Mouse (Mus musculus) cortical plate, adult 2 months (tissue): ENCODE measurements around the gene Reg3g. TPM values are rescaled to one million over a fixed set of nuclear protein-coding genes. Genes with fewer than 3 reads are reported as not detected.

Source experiments
- H3K27ac ChIP-seq: fragments of 200-500 bp; 2 replicates; pipeline ENCODE4 v1.5.1; 2012; ENCODE audit warnings: low read length, control low read depth, inconsistent platforms; ENCODE audit not compliant: insufficient read depth
- H3K4me1 ChIP-seq: fragments of 200-500 bp; 2 replicates; pipeline ENCODE4 v1.6.1; 2011; ENCODE audit warnings: low read length; ENCODE audit not compliant: control insufficient read depth, insufficient read depth
- H3K4me3 ChIP-seq: fragments of 200-500 bp; 2 replicates; pipeline ENCODE4 v1.5.1; 2011; ENCODE audit warnings: mild to moderate bottlenecking, low read length, control low read depth; ENCODE audit not compliant: insufficient read depth
- CTCF ChIP-seq: fragments of 200-500 bp; IDR thresholded peaks from 2 replicates; pipeline ENCODE4 v1.5.1; 2011; ENCODE audit warnings: mild to moderate bottlenecking, control low read depth, low read length; ENCODE audit not compliant: insufficient read depth; ENCODE audit errors: extremely low read depth
- POLR2A ChIP-seq: fragments of 200-500 bp; IDR thresholded peaks from 2 replicates; pipeline ENCODE4 v1.6.1; 2011; ENCODE audit warnings: mild to moderate bottlenecking, low read length, control low read depth; ENCODE audit not compliant: insufficient read depth; ENCODE audit errors: extremely low read depth
- polyA plus RNA-seq: library from polyadenylated mRNA; depleted of rRNA; stranded (reverse); fragments of >200 nt; gene quantifications from 2 replicates; pipeline ENCODE4 v1.2.3, GENCODE M21; 2012; rRNA removed

The Reg3g gene
- polyA plus RNA-seq: 0.19 TPM in 1 of 2 replicates, not detected in the other

- no peak for TF ChIP-seq POLR2A
- TF ChIP-seq CTCF: no peak
- Histone ChIP-seq H3K4me3 (no peak within 1 kb of the TSS), H3K27ac (no peak within 1 kb of the TSS)
These were observed at the start of gene Reg3g for GRCm38 (mm10) chr6:78468772-78469171. Reg3g (minus strand) TSS chr6:78468872.

DNA sequence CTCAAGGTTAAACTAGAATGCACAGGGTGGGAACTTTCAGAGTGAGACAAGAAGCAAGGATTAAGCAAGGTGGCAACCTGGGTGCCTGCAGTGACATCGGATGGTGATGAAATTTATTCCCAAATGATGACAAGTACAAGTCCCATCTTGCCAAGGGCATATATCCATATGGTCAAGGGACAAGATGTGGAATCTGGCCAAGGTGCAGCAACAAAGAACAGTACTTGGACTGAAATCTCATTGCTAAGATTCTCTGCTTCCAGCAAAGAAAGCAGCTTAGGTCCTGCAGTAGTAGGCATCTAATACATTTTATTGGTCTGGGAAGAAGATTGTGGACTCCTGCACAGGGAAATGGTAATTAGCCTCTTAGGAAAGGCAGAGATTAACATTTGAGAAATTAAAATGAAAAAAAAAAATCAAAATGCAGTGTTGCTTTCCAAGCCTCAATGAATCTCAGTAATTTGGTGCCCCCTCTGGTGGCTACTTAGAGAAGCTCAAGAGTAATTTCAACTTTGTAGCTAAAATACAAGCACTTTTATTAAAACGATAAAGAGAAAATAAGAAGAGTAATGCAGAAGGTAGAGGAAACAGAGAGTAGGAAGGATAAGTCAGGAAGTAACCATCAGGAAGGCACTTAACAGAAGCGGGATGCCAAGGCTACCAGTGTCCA is 47.2 kb upstream of the Reg3g start:
- H3K4me3 ChIP-seq: no peak overlapping the region
- TF ChIP-seq CTCF: no peak
- TF ChIP-seq POLR2A: no peak
- no peaks in the 10 kb centered on the region for H3K4me1 ChIP-seq
- H3K27ac ChIP-seq: no peak overlapping the region

More at GRCm38 (mm10) chr6:78468772-78469171, at the start of gene Reg3g:
- no peaks in the 10 kb centered on the region for H3K4me1 ChIP-seq

DNA sequence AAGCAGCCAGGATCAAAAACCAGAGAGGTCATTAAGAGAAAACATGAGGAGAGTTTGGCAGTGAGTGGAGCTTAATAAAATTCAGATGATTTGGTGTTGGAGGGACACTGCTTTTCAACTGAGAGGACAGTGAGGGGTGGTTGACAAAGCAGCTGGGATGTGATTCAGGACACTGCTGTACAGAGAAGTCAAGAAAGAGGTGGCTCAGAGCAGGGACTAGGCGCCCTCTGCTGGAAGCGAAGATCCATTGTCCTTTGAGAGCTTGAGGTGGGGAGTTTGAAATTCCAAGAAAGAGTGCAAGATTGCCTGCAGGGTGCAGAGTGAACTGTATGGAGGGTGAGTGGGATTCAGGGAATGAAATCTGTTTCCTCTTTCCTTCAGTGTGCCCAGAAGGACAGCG is 44.2 kb upstream of the Reg3g start:
- no peak overlapping the region for H3K4me3 ChIP-seq
- TF ChIP-seq CTCF: peak; percentile 84
- no peak for TF ChIP-seq POLR2A
- no peaks in the 10 kb centered on the region for H3K4me1 ChIP-seq
- H3K27ac ChIP-seq: no peak overlapping the region

DNA sequence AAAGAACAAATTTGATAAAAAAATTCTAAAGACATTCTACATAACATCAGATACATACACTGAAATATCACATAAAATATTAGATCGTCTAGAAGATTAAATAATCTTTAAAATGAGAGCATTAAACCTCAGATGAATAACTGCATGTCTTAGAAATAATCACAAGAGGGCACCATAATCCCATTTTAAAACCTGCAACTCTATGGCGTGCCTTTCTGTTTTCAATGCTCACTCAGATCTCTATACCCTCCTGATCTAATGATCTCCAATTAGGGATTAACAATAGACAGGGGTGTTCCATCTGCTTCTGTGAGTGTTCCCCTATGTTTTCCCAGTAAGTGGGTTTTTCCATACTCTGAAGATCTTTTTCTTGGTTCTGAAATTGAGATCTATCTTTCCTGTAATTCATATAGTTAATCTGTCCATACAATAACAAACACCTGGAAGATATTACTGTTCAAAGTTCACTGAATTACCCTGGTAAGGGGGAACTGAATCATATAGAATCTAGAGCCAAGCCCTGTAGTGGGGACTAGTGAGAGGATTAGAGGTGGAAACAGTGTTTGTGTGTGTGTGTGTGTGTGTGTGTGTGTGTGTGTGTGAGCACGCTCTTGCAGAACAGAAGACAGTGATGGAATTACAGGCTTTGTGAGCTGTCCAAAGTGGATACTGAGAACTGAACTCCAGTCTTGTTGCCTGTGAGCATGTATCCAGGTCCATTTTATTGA is 41.7 kb upstream of the Reg3g start:
- Histone ChIP-seq H3K4me1 (no peaks in the 10 kb centered on the region), H3K27ac (no peak overlapping the region), H3K4me3 (no peak overlapping the region)
- TF ChIP-seq POLR2A (no peak), CTCF (no peak)

- no peak overlapping the region for H3K4me3 ChIP-seq
- H3K27ac ChIP-seq: no peak overlapping the region
- no peak for TF ChIP-seq CTCF
- no peak for TF ChIP-seq POLR2A
- no peaks in the 10 kb centered on the region for H3K4me1 ChIP-seq
These were observed 37.1 kb upstream of the Reg3g start for GRCm38 (mm10) chr6:78505745-78506144.

DNA sequence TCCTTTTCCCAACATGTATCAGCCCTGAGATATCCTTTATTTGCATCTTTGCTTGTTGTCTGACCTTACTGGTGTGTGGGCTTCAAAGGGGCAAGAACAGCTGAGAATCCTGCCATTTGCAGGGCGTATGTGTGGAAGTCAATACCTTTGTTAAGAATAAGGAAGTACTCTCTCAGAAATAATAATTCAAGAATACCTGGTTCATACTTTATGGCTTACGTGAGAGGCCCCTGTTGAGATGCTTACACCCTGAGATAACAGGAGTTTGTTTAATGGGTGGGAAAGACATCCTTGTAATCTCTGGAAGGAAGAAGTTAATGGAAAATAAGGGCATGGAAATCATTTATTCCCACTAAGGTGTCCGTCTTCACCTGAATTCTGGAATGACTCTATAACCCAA is 26.0 kb upstream of the Reg3g start:
- TF ChIP-seq CTCF: no peak
- TF ChIP-seq POLR2A: no peak
- H3K27ac ChIP-seq: no peak overlapping the region
- H3K4me3 ChIP-seq: no peak overlapping the region
- H3K4me1 ChIP-seq: no peaks in the 10 kb centered on the region

DNA sequence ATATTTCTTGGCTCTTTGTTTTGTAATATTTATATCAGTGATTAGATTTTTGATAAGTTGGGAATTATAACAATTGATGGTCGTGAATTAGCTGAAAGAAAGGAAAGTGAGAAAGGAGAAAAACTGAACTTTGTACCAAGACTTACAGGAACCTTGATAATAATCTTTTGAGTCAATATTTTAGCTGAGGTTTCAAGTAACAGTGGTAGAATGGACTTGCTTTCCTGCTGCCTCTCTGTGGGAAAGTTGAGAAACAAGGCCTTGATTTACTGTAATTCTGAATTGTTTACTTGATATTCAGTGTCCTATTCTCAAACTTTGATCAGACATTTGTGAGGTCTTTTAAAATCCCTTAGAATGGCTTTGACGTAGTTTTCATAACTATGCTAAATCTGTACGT is 615 bp upstream of the Reg3g start:
- H3K27ac ChIP-seq: no peak overlapping the region
- TF ChIP-seq POLR2A: no peak
- no peak for TF ChIP-seq CTCF
- no peak overlapping the region for H3K4me3 ChIP-seq
- H3K4me1 ChIP-seq: no peaks in the 10 kb centered on the region

DNA sequence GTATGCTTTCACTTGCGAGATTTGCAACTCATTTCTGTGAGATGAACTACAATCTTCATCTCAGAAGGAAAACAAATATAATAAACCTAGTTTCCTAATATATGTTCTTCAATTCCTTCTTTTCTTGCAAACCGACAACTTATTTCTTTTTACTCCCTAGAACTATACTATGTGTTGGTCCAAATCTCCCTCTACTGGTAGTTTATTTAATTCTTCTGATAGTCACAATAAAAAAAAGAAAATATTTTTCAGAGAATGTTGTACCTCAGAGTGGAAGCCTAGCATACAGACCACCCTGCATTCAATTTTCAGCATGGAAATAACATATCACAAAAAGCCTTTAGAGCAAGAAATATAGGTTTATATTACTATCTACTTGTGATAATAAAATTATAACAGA is 5.4 kb downstream of the Reg3g start:
- Histone ChIP-seq H3K4me1 (no peaks in the 10 kb centered on the region; the same call in 1 of the 2 replicates), H3K27ac (no peak overlapping the region)
- TF ChIP-seq POLR2A (no peak), CTCF (no peak)

DNA sequence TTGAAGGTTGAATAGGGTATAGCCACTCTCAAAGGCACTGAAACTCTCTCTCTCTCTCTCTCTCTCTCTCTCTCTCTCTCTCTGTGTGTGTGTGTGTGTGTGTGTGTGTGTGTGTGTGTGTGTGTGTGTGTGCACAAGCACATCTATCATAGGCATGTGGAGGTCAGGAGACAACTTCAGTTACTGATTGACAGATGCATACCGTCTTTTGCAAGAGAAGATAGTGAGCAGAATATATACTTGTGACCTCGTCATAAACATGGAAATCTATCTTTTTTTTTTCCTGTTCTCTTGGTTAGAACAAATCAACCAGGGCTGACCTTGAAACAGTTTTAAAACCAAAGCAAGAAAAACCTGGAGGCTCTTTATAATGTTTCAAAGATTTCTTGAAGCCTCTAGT is 6.3 kb downstream of the Reg3g start:
- H3K4me3 ChIP-seq: no peak overlapping the region
- no peaks in the 10 kb centered on the region; the same call in 1 of the 2 replicates for H3K4me1 ChIP-seq
- TF ChIP-seq CTCF: no peak
- TF ChIP-seq POLR2A: no peak
- no peak overlapping the region for H3K27ac ChIP-seq

More for the DNA sequence above, 5.4 kb downstream of the Reg3g start:
- no peak overlapping the region for H3K4me3 ChIP-seq
